Mouse (Mus musculus): ENCODE results near the gene Btnl10.

The Btnl10 gene

DNA sequence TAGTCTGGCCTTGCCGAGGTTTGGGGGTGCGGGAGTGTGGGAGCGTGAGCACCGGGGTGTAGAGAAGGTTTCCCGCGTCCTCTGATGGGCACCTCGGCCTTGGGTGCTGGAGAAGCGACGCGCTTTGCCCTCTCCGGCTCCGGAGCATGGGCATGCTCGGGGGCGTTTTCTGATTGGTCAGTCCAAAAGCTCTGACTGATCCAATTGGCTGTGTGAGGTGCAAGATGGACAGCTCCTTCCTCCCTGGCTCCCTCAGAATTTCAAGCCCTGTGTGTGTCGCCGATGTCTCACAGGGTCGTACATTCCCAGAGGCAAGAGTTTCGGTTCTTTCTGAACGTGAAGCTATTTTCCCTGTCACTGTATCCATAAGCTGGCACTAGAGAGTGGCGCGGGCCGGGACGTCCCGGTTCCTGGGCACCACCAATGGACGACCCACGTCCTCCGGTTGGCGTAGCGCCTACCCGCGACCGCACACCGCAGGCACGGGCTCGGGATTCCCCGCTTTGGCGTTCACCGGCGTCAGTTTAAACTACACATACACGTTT is 42.3 kb downstream of the Btnl10 start:
- DNase-seq, result peak; percentile 74

DNA sequence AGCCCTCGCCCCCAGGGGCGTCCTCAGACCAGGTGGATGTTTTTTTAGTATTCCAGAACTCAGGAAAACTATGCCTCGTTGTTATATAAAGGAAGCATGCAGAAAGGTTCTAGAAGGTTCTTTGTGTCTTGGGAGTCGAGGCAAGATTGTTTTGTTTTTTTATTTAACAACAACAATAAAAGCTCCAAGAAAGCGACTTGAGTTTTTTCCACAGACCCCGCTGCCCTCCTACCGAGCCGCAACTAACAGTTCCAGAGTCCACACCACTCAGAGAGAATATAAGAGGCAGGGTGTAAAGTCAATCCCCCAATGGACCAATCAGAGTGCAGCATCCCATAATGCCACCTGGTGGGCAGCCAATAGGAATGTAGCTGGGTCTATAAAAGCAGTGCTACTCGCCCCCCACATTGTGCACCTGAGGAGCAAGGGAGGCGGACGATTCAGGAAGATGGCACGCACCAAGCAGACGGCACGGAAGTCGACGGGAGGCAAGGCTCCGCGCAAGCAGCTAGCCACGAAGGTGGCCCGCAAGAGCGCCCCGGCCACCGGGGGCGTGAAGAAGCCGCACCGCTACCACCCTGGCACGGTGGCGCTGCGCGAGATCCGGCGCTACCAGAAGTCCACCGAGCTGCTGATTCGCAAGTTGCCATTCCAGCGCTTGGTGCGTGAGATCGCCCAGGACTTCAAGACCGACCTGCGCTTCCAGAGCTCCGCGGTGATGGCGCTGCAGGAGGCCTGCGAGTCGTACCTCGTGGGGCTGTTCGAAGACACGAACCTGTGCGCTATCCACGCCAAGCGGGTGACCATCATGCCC is 43.9 kb downstream of the Btnl10 start:
- no peak for DNase-seq

DNA sequence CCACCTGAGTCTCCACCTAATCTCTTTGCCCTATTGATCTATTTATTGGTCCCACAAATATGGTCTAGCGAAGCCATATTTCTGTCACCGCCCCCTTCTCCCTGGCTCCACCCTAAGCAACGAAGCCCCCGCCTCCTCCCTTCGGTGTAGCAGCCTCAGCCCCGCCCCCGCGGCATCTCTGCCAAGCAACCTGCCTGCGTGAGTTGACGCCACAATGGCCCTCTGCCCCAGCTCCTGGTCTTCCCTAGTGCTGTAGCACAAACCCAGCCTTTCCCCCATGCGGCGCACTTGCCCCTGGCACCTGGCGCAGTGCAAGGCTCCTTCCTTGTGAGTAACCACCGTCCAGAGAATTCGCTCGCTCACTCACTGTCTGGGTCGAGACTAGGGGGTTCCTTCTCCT is 45.8 kb downstream of the Btnl10 start:
- peak; percentile 42 for DNase-seq

DNA sequence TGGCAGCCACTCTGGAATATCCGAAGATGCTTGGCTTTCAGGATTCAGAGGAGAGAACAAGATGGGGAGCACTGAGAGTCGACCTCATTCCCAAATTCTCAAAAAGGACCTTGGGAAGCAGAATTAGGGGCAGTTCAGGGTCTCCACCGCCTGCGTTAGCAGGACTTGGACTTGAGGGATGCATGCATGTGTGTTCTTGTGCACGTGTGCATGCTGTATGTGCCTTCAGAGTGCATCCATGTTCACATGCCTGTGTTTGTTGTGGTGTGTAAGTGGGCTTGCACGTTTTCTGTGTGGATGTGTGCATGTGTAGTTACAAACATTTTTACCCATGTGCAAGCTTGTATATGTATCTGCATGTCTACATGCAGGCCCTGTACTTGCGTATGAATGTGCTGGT is 46.5 kb downstream of the Btnl10 start:
- no peak for DNase-seq

DNA sequence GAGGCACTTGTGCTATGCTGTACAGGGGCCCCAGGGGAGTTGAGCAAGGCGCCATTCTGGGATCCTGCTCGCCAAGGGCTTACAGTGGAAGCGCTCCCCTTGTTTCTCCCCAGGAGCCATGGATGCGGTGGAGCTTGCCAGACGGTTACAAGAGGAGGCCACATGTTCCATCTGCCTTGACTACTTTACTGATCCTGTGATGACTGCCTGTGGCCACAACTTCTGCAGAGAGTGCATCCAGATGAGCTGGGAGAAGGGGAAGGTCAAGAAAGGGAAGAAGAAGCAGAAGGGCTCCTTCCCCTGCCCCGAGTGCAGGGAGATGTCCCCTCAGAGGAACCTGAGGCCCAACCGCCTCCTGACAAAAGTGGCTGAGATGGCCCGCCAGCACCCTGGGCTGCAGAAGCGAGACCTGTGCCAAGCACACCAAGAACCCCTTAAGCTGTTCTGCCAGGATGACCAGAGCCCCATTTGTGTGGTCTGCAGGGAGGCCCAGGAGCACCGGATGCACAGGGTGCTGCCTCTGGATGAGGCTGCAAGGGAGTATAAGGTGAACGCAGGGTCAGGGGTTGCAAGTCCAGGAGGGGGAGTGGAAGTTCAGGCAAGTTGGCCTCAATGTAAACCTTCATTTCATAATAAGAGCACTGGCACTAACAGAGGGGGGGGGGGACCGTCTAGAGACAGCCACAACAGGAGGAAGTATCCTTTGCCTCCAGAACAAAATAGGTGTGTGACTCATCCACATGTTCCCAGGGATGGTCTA is 47.5 kb downstream of the Btnl10 start:
- DNase-seq, result no peak

DNA sequence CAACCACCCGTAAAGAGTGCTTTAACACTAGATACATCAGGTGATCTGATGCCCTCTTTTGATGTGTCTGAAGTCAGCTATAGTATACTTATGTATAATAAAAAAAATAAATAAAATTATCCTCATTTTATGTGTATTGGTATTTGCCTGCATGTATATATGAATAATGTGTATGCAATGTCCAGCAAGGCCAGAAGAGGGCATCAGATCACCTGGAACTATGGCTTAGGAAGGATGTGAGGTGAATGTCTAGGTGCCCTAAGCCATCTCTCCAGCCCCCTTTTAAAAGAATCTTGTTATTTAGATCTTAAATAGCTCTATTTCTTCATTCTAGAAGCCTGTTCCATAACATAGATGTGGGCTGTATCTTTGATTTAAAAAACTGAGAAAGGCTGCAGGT is 49.6 kb downstream of the Btnl10 start:
- peak; percentile 69 for DNase-seq

DNA sequence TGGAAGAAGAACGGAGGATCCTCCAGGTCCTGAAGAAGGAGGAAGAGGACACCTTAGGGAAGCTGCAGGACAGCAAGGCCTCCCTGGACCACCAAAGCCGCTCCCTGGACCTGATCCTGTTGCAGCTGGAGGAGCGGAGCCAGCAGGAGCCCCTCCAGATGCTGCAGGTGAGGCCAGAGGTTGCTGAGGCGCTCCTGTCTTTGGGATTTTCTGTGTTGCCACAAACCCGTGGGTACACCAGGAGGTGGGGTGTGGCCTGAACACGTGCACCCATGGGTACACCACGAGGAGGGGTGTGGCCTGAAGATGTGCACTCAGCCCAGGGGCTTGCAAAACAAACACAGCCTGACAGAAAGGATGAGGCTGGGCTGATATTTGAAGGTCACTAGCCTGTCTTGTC is 50.8 kb downstream of the Btnl10 start:
- no peak for DNase-seq

DNA sequence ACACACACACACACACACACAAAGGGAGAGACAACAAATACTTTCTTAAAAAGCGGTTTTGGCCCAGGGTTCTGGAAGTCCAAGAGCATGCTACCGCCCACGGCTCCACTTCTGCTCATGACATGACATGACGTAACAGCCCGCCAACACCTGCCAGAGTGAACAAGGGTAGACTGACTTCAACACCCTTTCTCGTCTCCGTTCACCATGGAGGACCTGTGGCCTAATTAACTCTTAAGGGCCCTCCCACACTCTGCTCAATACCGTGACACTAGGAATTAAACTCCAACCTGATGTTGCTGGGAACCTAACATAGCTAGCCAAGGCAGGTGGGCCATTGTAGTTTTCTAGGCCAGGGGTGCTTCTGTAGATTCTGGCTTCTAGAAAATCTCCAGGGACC is 51.3 kb downstream of the Btnl10 start:
- DNase-seq, result no peak

DNA sequence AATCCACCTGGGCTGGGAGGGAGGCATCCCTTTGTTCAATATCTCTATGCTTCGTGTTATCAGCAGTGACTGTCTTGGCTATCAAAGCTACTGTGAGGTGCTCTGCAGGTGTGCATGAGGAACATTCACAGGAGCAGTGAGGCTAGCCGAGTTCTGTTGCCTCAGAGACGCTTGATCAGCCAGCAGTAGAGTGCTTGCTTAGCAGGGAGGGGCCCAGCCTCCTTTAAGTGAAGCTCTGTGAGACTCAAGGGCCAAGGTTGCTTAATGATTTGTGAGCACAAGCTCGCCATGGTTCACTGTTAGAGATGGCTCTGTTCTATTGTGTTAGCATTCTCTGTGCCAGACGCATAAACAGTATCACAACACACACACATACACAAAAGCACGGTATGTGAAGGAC is 52.0 kb downstream of the Btnl10 start:
- DNase-seq, result no peak

DNA sequence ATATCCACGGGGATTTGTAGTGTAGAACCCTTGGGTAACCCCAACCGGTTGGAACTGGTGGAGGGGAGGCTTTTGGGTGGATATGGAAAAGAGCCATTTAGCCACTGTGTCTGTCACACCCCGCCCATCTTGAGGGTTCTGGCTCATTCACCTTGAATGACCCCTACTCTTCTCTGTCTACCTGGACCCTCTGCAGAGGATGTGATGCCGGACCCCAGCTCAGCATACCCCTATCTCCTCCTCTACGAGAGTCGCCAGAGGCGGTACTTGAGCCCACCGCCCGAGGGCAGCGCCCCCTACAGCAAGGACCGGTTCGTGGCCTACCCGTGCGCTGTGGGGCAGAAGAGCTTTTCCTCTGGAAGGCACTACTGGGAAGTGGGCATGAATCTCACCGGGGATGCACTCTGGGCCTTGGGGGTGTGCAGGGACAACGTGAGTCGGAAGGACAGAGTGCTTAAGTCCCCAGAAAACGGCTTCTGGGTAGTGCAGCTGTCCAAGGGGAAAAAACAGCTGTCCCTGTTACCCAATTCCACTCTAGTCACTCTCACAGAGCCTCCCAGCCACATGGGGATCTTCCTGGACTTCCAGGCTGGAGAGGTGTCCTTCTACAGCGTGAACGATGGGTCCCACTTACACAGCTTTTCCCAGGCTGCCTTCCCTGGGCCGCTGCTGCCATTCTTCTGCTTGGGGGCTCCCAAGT is 53.3 kb downstream of the Btnl10 start:
- DNase-seq, result no peak

DNA sequence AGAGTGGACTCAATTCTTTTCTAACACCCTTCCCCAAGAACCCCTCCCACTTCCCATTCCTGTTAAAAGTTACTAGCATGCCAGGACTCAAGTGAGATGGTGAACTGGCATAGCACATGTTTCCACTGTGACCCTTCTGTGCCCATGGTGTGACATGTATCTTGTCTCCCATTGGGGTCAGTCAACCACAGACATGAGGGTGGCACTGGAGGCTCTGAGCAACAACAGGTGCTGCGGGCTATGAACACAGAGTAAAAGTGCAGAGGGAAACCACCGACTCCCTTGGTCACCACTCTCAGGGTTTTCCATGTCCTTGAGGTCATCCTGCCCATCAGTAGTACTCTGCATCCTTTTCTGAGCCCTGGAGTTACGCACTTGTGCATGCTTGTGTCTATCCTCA is 54.1 kb downstream of the Btnl10 start:
- no peak for DNase-seq

DNA sequence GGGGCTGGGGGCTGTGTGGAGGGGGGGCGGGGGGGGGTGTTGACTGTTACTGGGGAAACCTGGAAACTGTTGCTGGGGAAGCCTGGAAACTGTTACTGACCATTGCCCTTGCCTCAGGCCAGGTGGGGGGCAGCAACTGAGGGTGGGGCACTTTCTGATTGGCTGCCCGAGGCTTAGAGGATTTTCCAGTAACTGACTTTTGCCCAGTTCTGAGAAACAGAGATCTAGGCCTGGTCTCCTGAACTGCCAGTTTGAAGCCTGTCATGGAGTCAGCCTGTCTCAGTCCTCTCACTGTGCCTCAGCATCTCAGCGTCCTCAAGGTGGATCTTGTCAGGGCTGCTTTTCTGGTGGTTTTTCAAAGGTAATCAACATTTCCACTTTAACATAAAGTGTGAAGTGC is 56.7 kb downstream of the Btnl10 start:
- no peak for DNase-seq

Measured in thymus, postnatal 14 days (tissue).